Mouse (Mus musculus) heart, embryonic 15.5 days (tissue): Measurements from ENCODE around the gene Nyap1. TPM values are rescaled to one million over a fixed set of nuclear protein-coding genes. Genes with fewer than 3 reads are reported as not detected.

Source experiments
- ATAC-seq: fragments of 200-750 bp; cut with Nextera tagmentation; replicated peaks from 2 replicates; pipeline ENCODE4 v1.8.0; 2017; ENCODE audit warnings: low read depth, moderate TSS enrichment; ENCODE audit not compliant: insufficient number of reproducible peaks, insufficient read depth, low FRiP score
- H3K27ac ChIP-seq: fragments of 300-500 bp; sonication (generic); 2 replicates; pipeline ENCODE4 v1.5.1; 2015; ENCODE audit warnings: mild to moderate bottlenecking, inconsistent platforms
- H3K27me3 ChIP-seq: fragments of 300-500 bp; sonication (generic); 2 replicates; pipeline ENCODE4 v1.6.1; 2015; ENCODE audit warnings: inconsistent platforms
- H3K36me3 ChIP-seq: fragments of 300-500 bp; sonication (generic); 2 replicates; pipeline ENCODE4 v1.6.1; 2015; ENCODE audit warnings: mild to moderate bottlenecking, inconsistent platforms
- H3K4me1 ChIP-seq: fragments of 300-500 bp; sonication (generic); replicated peaks from 2 replicates; pipeline ENCODE4 v1.6.1; 2015; ENCODE audit warnings: inconsistent platforms
- H3K4me2 ChIP-seq: fragments of 300-500 bp; sonication (generic); 2 replicates; pipeline ENCODE4 v1.6.1; 2015; ENCODE audit warnings: inconsistent platforms, mild to moderate bottlenecking, moderate library complexity
- H3K4me3 ChIP-seq: fragments of 300-500 bp; sonication (generic); 2 replicates; pipeline ENCODE4 v1.5.1; 2015; ENCODE audit warnings: mild to moderate bottlenecking, inconsistent platforms
- H3K9ac ChIP-seq: fragments of 300-500 bp; sonication (generic); 2 replicates; pipeline ENCODE4 v1.6.1; 2015; ENCODE audit warnings: mild to moderate bottlenecking, inconsistent platforms
- H3K9me3 ChIP-seq: fragments of 300-500 bp; sonication (generic); replicated peaks from 2 replicates; pipeline ENCODE4 v1.6.1; 2016; ENCODE audit warnings: inconsistent platforms
- WGBS: fragments of 180-500 bp; shearing (Covaris S2); methylation state at CpG from one replicate; pipeline ENCODE4 v1.1.7; 2015; ENCODE audit warnings: mixed read lengths; 5-methylcytosine and 5-hydroxymethylcytosine counted together
- polyA plus RNA-seq: library from polyadenylated mRNA; unstranded; fragments of >200 nt; fragmentation: Nextera tagmentation; extraction: Ambion mirVana; gene quantifications from 2 replicates; pipeline ENCODE4 v1.2.1, GENCODE M21; 2015

The Nyap1 gene
- polyA plus RNA-seq, 1 experiment from 2014 or later, result 1.2 TPM

GRCm38 (mm10) chr5:137689974-137690373, 51.4 kb downstream of the Nyap1 start:
- Histone ChIP-seq H3K4me3 (no peak overlapping the region), H3K27ac (0 out of 2 replicates have a peak overlapping the region, but pooled peaks have one; percentile 49), H3K9me3 (no peaks in the 10 kb centered on the region), H3K4me1 (0 out of 2 replicates have a peak, but pooled peaks cover 6% of the 10 kb centered on the region), H3K4me2 (no peak overlapping the region), H3K36me3 (no peaks in the 10 kb centered on the region), H3K27me3 (no peaks in the 10 kb centered on the region), H3K9ac (no peak overlapping the region)
- ATAC-seq, result no peak
- WGBS, result 80% methylated on average over 3 of the region's 3 CpGs

- Histone ChIP-seq H3K27me3 (no peaks in the 10 kb centered on the region), H3K36me3 (no peaks in the 10 kb centered on the region), H3K4me1 (peaks cover 19% of the 10 kb centered on the region), H3K4me2 (no peak overlapping the region), H3K4me3 (no peak overlapping the region), H3K27ac (no peak overlapping the region), H3K9me3 (no peaks in the 10 kb centered on the region), H3K9ac (no peak overlapping the region)
- ATAC-seq, result no peak
- 73% methylated on average over 6 of the region's 6 CpGs for WGBS
These were observed 55.1 kb downstream of the Nyap1 start for GRCm38 (mm10) chr5:137686127-137686790.

GRCm38 (mm10) chr5:137685653-137686052, 55.8 kb downstream of the Nyap1 start:
- H3K9me3 ChIP-seq, result no peaks in the 10 kb centered on the region
- ATAC-seq, result no peak
- no peak overlapping the region for H3K27ac ChIP-seq
- 91% methylated on average over 3 of the region's 3 CpGs for WGBS
- no peaks in the 10 kb centered on the region for H3K36me3 ChIP-seq
- H3K9ac ChIP-seq, result no peak overlapping the region
- no peak overlapping the region for H3K4me3 ChIP-seq
- peaks cover 18% of the 10 kb centered on the region for H3K4me1 ChIP-seq
- H3K4me2 ChIP-seq, result no peak overlapping the region
- H3K27me3 ChIP-seq, result no peaks in the 10 kb centered on the region

- under 1% methylated on average over 62 of the region's 62 CpGs for WGBS
- no peaks in the 10 kb centered on the region for H3K36me3 ChIP-seq
- H3K4me2 ChIP-seq, result peak within 1 kb of the TSS; percentile 88
- H3K4me3 ChIP-seq, result peak within 1 kb of the TSS; percentile 68
- H3K9ac ChIP-seq, result peak within 1 kb of the TSS; percentile 69
- no peaks in the 10 kb centered on the region for H3K27me3 ChIP-seq
- peak within 1 kb of the TSS; percentile 74 for H3K27ac ChIP-seq
- H3K4me1 ChIP-seq, result peaks cover 16% of the 10 kb centered on the region
- peak; percentile 98 for ATAC-seq
- H3K9me3 ChIP-seq, result no peaks in the 10 kb centered on the region
These were observed 56.9 kb downstream of the Nyap1 start, which contains the start of gene Agfg2 for GRCm38 (mm10) chr5:137684294-137685123. Gene Agfg2 (minus strand): TSS chr5:137684726.

- Histone ChIP-seq H3K4me3 (peak overlapping the region; percentile 68), H3K27me3 (no peaks in the 10 kb centered on the region), H3K27ac (peak overlapping the region; percentile 74), H3K4me2 (peak overlapping the region; percentile 88), H3K9me3 (no peaks in the 10 kb centered on the region), H3K9ac (peak overlapping the region; percentile 69), H3K36me3 (no peaks in the 10 kb centered on the region; the same call in 1 of the 2 replicates), H3K4me1 (peaks cover 16% of the 10 kb centered on the region)
- WGBS, result 8% methylated on average over 28 of the region's 28 CpGs
- peak; percentile 7; the same call in 1 of the 2 replicates for ATAC-seq
These were observed 57.8 kb downstream of the Nyap1 start for GRCm38 (mm10) chr5:137683388-137684293.

GRCm38 (mm10) chr5:137682526-137682925, 58.9 kb downstream of the Nyap1 start:
- no peak for ATAC-seq
- H3K27me3 ChIP-seq, result no peaks in the 10 kb centered on the region
- H3K4me1 ChIP-seq, result peaks cover 16% of the 10 kb centered on the region
- H3K27ac ChIP-seq, result no peak overlapping the region
- H3K9ac ChIP-seq, result no peak overlapping the region
- no peaks in the 10 kb centered on the region; the same call in 1 of the 2 replicates for H3K36me3 ChIP-seq
- no peak overlapping the region for H3K4me3 ChIP-seq
- WGBS, result 88% methylated on average over 6 of the region's 6 CpGs
- peak overlapping the region; percentile 88; the same call in 1 of the 2 replicates for H3K4me2 ChIP-seq
- no peaks in the 10 kb centered on the region for H3K9me3 ChIP-seq

Other genes with a start within 250 kb of the Nyap1 start
- gene Pop7, start 239.1 kb downstream of the Nyap1 start, polyA plus RNA-seq, result 37.4 and 38.6 TPM in 2 replicates
- 8.9 and 10.4 TPM in 2 replicates for gene Gigyf1, start 223.1 kb downstream of the Nyap1 start, polyA plus RNA-seq
- gene Epo, start 208.4 kb downstream of the Nyap1 start, polyA plus RNA-seq, result not detected in 2 replicates
- gene Gnb2, start 208.1 kb downstream of the Nyap1 start, polyA plus RNA-seq, result 244 and 306 TPM in 2 replicates
- 0.13 and 2.1 TPM in 2 replicates for gene Actl6b, start 188.1 kb downstream of the Nyap1 start, polyA plus RNA-seq
- 0.31 and 1.3 TPM in 2 replicates for gene Tfr2, start 171.8 kb downstream of the Nyap1 start, polyA plus RNA-seq
- 17.1 and 26.5 TPM in 2 replicates for gene Mospd3, start 140.5 kb downstream of the Nyap1 start, polyA plus RNA-seq
- 117 and 129 TPM in 2 replicates for gene Pcolce, start 127.8 kb downstream of the Nyap1 start, polyA plus RNA-seq
- gene Fbxo24, start 112.6 kb downstream of the Nyap1 start, polyA plus RNA-seq, result 0.11 and 0.23 TPM in 2 replicates
- 20.7 and 26.7 TPM in 2 replicates for gene Lrch4, start 112.5 kb downstream of the Nyap1 start, polyA plus RNA-seq
- 7.1 and 12.2 TPM in 2 replicates for gene Gm20605, start 112.4 kb downstream of the Nyap1 start, polyA plus RNA-seq
- 4.0 and 6.0 TPM in 2 replicates for gene Sap25, start 100.3 kb downstream of the Nyap1 start, polyA plus RNA-seq
- 0.13 and 0.21 TPM in 2 replicates for gene Irs3, start 95.9 kb downstream of the Nyap1 start, polyA plus RNA-seq
- gene Agfg2, start 56.9 kb downstream of the Nyap1 start, polyA plus RNA-seq, result 19.3 and 21.7 TPM in 2 replicates
- gene Tsc22d4, start 4.1 kb upstream of the Nyap1 start, polyA plus RNA-seq, result 130 and 164 TPM in 2 replicates
- 21.1 and 25.5 TPM in 2 replicates for gene Ppp1r35, start 37.2 kb upstream of the Nyap1 start, polyA plus RNA-seq
- 5.3 and 7.6 TPM in 2 replicates for gene Mepce, start 46.0 kb upstream of the Nyap1 start, polyA plus RNA-seq
- gene Zcwpw1, start 46.2 kb upstream of the Nyap1 start, polyA plus RNA-seq, result 7.8 and 11.4 TPM in 2 replicates
- 1.8 and 2.2 TPM in 2 replicates for gene Pilra, start 94.7 kb upstream of the Nyap1 start, polyA plus RNA-seq
- gene Pilrb1, start 116.5 kb upstream of the Nyap1 start, polyA plus RNA-seq, result 0.58 and 0.61 TPM in 2 replicates
- gene Pilrb2, start 130.2 kb upstream of the Nyap1 start, polyA plus RNA-seq, result 1.5 and 3.4 TPM in 2 replicates
- 0.09 TPM in 1 of 2 replicates, not detected in the other for gene Cyp3a13, start 180.0 kb upstream of the Nyap1 start, polyA plus RNA-seq
- 0.08 TPM in 1 of 2 replicates, not detected in the other for gene Gjc3, start 221.5 kb upstream of the Nyap1 start, polyA plus RNA-seq
- 0.13 TPM in 1 of 2 replicates, not detected in the other for gene Azgp1, start 239.9 kb upstream of the Nyap1 start, polyA plus RNA-seq